Mouse (Mus musculus) heart, postnatal 0 days (tissue): Measurements from ENCODE around the gene Zfp970. TPM values are rescaled to one million over a fixed set of nuclear protein-coding genes. Genes with fewer than 3 reads are reported as not detected.
"Not testable (repeated sequence)": the region's sequence is repeated elsewhere in the genome, so short reads cannot be mapped to it uniquely, and the experiment has no call there.

Experiments
- ATAC-seq: fragments of 200-750 bp; cut with Nextera tagmentation; 2 replicates; pipeline ENCODE4 v1.8.0; 2017; ENCODE audit warnings: low read depth, moderate number of reproducible peaks, moderate library complexity; ENCODE audit not compliant: insufficient read depth
- DNase-seq: peaks from one replicate; pipeline ENCODE4 v3.0.0-alpha.2; 2016; ENCODE audit warnings: low spot score
- H3K27ac ChIP-seq: fragments of 300-500 bp; sonication (generic); 2 replicates; pipeline ENCODE4 v1.5.1; 2014; ENCODE audit warnings: low read depth, mild to moderate bottlenecking
- H3K27me3 ChIP-seq: fragments of 300-500 bp; sonication (generic); 2 replicates; pipeline ENCODE4 v1.6.1; 2014; ENCODE audit warnings: low read length, mixed read lengths; ENCODE audit not compliant: control insufficient read depth, insufficient read depth
- H3K36me3 ChIP-seq: fragments of 300-500 bp; sonication (generic); replicated peaks from 2 replicates; pipeline ENCODE4 v1.6.1; 2014; ENCODE audit warnings: low read length, mixed read lengths; ENCODE audit not compliant: control insufficient read depth, insufficient read depth
- H3K4me1 ChIP-seq: fragments of 300-500 bp; sonication (generic); 2 replicates; pipeline ENCODE4 v1.6.1; 2014; ENCODE audit warnings: antibody characterized with exemption; ENCODE audit not compliant: control insufficient read depth, insufficient read depth
- H3K4me2 ChIP-seq: fragments of 300-500 bp; sonication (generic); 2 replicates; pipeline ENCODE4 v1.6.1; 2014; ENCODE audit warnings: low read depth, mild to moderate bottlenecking, low read length, moderate library complexity
- H3K4me3 ChIP-seq: fragments of 300-500 bp; sonication (generic); 2 replicates; pipeline ENCODE4 v1.5.1; 2014; ENCODE audit warnings: low read depth, low read length
- H3K9ac ChIP-seq: fragments of 300-500 bp; sonication (generic); replicated peaks from 2 replicates; pipeline ENCODE4 v1.6.1; 2014; ENCODE audit warnings: low read depth, low read length, mixed read lengths
- H3K9me3 ChIP-seq: fragments of 300-500 bp; sonication (generic); replicated peaks from 2 replicates; pipeline ENCODE4 v1.6.1; 2016; ENCODE audit warnings: low read length; ENCODE audit not compliant: control insufficient read depth
- CTCF ChIP-seq: IDR thresholded peaks from 2 replicates; pipeline ENCODE4 v1.5.1; 2016; ENCODE audit warnings: antibody characterized with exemption, control low read depth, low read depth
- EP300 ChIP-seq: IDR thresholded peaks from 2 replicates; pipeline ENCODE4 v1.6.1; 2016; ENCODE audit warnings: antibody characterized with exemption, low read depth
- WGBS: fragments of 180-500 bp; shearing (Covaris S2); extraction: QIAGEN DNeasy Blood & Tissue Kit; methylation state at CpG from one replicate; pipeline ENCODE4 v1.1.7; 2014; 5-methylcytosine and 5-hydroxymethylcytosine counted together
- polyA plus RNA-seq: library from polyadenylated mRNA; unstranded; fragments of >200 nt; fragmentation: Nextera tagmentation; extraction: Ambion mirVana; gene quantifications from 2 replicates; pipeline ENCODE4 v1.2.1, GENCODE M21; 2015
- total RNA-seq: library from RNA; depleted of rRNA; stranded (reverse); fragments of >200 nt; gene quantifications from 2 replicates; pipeline ENCODE4 v1.2.3, GENCODE M21; 2014; ENCODE audit warnings: low replicate concordance; rRNA removed

Zfp970 gene
- total and polyA plus RNA-seq, 2 experiments from 2014 or later, result 9.1 to 11.9 TPM

DNA sequence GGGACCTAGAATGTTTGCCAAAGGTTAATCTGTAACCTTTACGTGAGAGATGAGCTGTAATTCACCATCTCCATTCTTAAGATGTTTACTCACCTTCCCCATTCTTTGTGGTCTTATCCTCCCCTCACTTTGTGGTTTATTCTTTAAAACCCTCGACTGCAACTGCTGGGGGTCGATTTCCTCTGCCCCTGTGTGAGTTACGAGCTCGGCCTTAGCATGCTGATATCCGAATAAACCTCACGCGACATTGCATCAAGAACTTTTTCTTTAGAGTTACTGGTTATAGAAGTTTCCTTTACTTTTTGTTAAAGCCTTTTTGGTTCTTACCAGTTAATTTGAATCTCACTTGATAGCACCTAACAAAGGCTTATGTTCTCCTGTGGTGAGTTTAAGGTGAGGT is 55.5 kb downstream of the Zfp970 start:
- Histone ChIP-seq H3K4me1 (no peaks in the 10 kb centered on the region), H3K27me3 (no peaks in the 10 kb centered on the region), H3K27ac (no peak overlapping the region), H3K4me3 (no peak overlapping the region), H3K9me3 (peaks cover 5% of the 10 kb centered on the region), H3K4me2 (no peak overlapping the region), H3K36me3 (no peaks in the 10 kb centered on the region), H3K9ac (no peak overlapping the region)
- ATAC-seq (no peak), DNase-seq (no peak)
- no peak for TF ChIP-seq EP300
- no peak for TF ChIP-seq CTCF
- WGBS, result 76% methylated on average over 8 of the region's 8 CpGs

DNA sequence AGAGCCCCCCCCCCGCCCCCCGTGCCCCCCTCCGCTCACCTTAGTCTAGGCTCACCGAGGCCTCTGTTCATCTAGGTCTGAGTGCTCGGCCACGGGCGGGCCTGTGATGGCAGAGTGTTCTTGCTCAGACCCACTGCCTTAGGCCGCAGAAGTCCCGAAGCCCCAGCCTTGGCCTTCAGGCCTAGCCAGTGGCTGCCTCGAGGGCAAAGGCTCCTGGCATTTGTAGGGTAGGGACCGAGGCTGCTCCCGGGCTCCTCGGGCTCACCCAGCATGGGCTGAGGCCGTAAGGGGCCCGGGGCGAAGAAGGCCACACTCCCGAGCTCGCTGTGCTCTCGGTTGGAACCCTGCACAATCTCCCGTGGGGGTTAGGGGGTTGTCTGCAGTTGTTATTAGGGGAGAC is 58.5 kb downstream of the Zfp970 start:
- Histone ChIP-seq H3K9ac (no peak overlapping the region), H3K4me3 (no peak overlapping the region), H3K4me1 (no peaks in the 10 kb centered on the region), H3K4me2 (no peak overlapping the region), H3K36me3 (no peaks in the 10 kb centered on the region), H3K27ac (no peak overlapping the region), H3K9me3 (peaks cover 5% of the 10 kb centered on the region; the same call in 1 of the 2 replicates), H3K27me3 (no peaks in the 10 kb centered on the region)
- ATAC-seq, result no peak
- no peak for TF ChIP-seq EP300
- no peak for TF ChIP-seq CTCF
- 79% methylated on average over 20 of the region's 20 CpGs for WGBS
- no peak for DNase-seq

DNA sequence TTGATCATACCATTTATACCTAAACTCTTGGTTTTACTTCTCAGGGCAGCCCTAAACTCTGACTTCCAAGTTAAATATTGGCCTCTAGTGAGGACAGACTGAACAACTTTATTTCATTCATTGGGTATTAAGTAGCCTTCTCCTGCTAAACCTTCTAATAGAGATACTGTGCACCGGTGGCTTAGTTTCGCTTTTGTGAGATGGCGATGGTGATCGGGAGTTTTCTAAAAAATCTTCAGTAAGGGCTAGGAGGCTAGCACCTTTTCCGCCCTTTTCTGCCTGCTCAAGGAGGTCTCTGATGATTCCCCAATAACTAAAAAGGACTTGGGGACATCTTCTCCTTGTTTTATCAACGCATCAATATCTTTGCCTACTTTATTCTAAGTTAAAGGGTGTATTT is 59.1 kb downstream of the Zfp970 start:
- ATAC-seq, H3K27me3 ChIP-seq, H3K4me1 ChIP-seq, H3K9me3 ChIP-seq, H3K4me3 ChIP-seq, H3K9ac ChIP-seq, H3K4me2 ChIP-seq, DNase-seq, H3K36me3 ChIP-seq, H3K27ac ChIP-seq: not testable (repeated sequence)
- 80% methylated on average over 6 of the region's 6 CpGs for WGBS

DNA sequence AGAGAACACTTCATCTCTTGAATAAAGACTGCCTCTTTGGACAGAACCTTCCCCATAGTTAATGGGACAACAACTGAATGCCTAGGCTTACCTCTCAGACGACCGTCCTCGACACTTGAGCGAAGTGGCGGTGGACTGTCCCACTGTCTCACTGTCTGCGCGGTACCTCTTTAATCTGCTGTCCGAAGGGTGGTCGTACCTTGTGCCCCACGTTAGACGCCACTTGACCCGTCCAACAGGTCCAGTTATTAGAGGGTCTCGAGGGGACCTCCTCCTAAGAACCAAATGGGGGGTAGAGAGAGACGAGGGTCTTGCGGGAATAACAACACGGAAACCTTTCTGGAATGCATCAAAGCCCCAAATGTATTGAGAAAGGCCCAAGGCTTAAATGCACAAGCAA is 59.6 kb downstream of the Zfp970 start:
- not testable (repeated sequence) for H3K9me3 ChIP-seq

More for the DNA sequence above, 59.6 kb downstream of the Zfp970 start:
- H3K36me3 ChIP-seq, H3K9ac ChIP-seq, H3K4me3 ChIP-seq, H3K27me3 ChIP-seq, DNase-seq, H3K4me2 ChIP-seq, H3K27ac ChIP-seq, ATAC-seq, H3K4me1 ChIP-seq: not testable (repeated sequence)
- WGBS, result 83% methylated on average over 16 of the region's 16 CpGs

Other genes starting within 250 kb of the Zfp970 start
- gene Gm14409, start 197.7 kb upstream of the Zfp970 start, total RNA-seq, result not detected in 2 replicates
- not detected in 2 replicates for gene Gm14409, start 197.7 kb upstream of the Zfp970 start, polyA plus RNA-seq
- not detected in 2 replicates for gene Gm14412, start 140.4 kb upstream of the Zfp970 start, total RNA-seq
- 0.22 and 0.26 TPM in 2 replicates for gene Gm14412, start 140.4 kb upstream of the Zfp970 start, polyA plus RNA-seq
- 0.53 and 0.89 TPM in 2 replicates for gene Gm14418, start 66.4 kb upstream of the Zfp970 start, total RNA-seq
- 3.7 and 5.7 TPM in 2 replicates for gene Gm14418, start 66.4 kb upstream of the Zfp970 start, polyA plus RNA-seq
- gene Gm14403, start 33.5 kb downstream of the Zfp970 start, total RNA-seq, result 0.66 and 2.0 TPM in 2 replicates
- gene Gm14403, start 33.5 kb downstream of the Zfp970 start, polyA plus RNA-seq, result 6.0 and 6.1 TPM in 2 replicates
- gene Gm14406, start 113.5 kb downstream of the Zfp970 start, total RNA-seq, result not detected in 2 replicates
- gene Gm14406, start 113.5 kb downstream of the Zfp970 start, polyA plus RNA-seq, result not detected in 2 replicates